Mouse (Mus musculus): ENCODE data around the gene Cadps2. TPM values are rescaled to one million over a fixed set of nuclear protein-coding genes. Genes with fewer than 3 reads are reported as not detected.

The Cadps2 gene
- polyA plus RNA-seq, 1 experiment from 2014 or later = 4.7 TPM

- H3K4me3 ChIP-seq (replicated peaks) = no peak overlapping the region
- H3K36me3 ChIP-seq = no peaks in the 10 kb centered on the region
- ATAC-seq = no peak
- H3K9me3 ChIP-seq = no peaks in the 10 kb centered on the region
- H3K27ac ChIP-seq = no peak overlapping the region
- no peak overlapping the region for H3K4me2 ChIP-seq (replicated peaks)
- H3K9ac ChIP-seq (replicated peaks) = no peak overlapping the region
- no peaks in the 10 kb centered on the region for H3K4me1 ChIP-seq (replicated peaks)
- WGBS = 92% methylated on average over 2 of the region's 2 CpGs
- peaks cover 53% of the 10 kb centered on the region for H3K27me3 ChIP-seq
These were observed 445.1 kb downstream of the Cadps2 start for GRCm38 (mm10) chr6:23394131-23394530.

GRCm38 (mm10) chr6:23392711-23393110 is 446.5 kb downstream of the Cadps2 start:
- no peaks in the 10 kb centered on the region for H3K4me1 ChIP-seq (replicated peaks)
- no peaks in the 10 kb centered on the region for H3K36me3 ChIP-seq
- no peak overlapping the region for H3K27ac ChIP-seq
- 82% methylated on average over 4 of the region's 4 CpGs for WGBS
- H3K27me3 ChIP-seq = peaks cover 62% of the 10 kb centered on the region
- ATAC-seq = no peak
- H3K9ac ChIP-seq (replicated peaks) = no peak overlapping the region
- no peaks in the 10 kb centered on the region for H3K9me3 ChIP-seq
- H3K4me3 ChIP-seq (replicated peaks) = no peak overlapping the region
- H3K4me2 ChIP-seq (replicated peaks) = no peak overlapping the region

DNA sequence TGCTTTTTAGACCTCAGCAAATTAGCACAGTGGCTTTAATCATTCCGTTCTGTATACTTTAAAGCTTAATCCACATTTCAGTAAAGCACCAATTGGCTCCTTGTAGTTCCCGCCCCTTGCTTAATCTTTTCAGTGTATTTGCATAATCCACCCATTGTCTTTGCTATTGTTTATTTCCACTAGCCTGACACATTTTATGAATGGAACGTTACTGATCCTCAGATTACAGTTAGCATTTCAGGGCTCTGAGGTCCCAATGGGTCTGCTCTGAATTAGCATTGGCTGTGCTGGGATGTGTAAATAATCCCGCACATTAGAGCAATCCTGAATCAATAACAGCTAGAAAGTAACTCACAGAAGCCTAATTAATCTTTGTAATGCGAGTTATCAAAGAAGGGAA is 452.5 kb downstream of the Cadps2 start:
- Histone ChIP-seq H3K4me3 (replicated peaks) (no peak overlapping the region), H3K4me2 (replicated peaks) (no peak overlapping the region), H3K36me3 (no peaks in the 10 kb centered on the region), H3K27me3 (peaks cover 60% of the 10 kb centered on the region), H3K9me3 (no peaks in the 10 kb centered on the region), H3K27ac (no peak overlapping the region), H3K4me1 (replicated peaks) (peaks cover 15% of the 10 kb centered on the region), H3K9ac (replicated peaks) (no peak overlapping the region)
- peak; percentile 61; the same call in 1 of the 2 replicates for ATAC-seq
- 12% methylated on average over 5 of the region's 5 CpGs for WGBS

DNA sequence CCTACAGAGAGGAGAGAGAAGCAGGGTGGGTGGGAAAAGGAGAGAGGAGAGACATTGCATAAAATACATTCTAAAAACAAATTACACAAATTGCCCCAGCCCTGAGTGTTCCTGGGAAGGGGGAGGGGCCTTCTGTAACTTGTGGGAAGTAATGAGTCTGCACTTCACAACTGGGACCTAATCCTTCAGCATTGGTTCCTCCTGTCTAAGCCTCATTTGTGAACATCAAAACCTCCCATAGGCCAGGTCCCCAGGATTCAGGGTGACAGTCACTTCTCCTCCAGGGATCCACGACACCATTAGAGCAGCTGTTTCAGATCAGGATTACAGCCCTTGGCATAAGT is 456.2 kb downstream of the Cadps2 start:
- 12% methylated on average over 1 of the region's 1 CpGs for WGBS
- Histone ChIP-seq H3K4me3 (replicated peaks) (no peak overlapping the region), H3K4me1 (replicated peaks) (peaks cover 18% of the 10 kb centered on the region), H3K9ac (replicated peaks) (no peak overlapping the region), H3K27ac (peak overlapping the region; percentile 14; the same call in 1 of the 2 replicates), H3K36me3 (no peaks in the 10 kb centered on the region), H3K27me3 (peaks cover 59% of the 10 kb centered on the region), H3K9me3 (no peaks in the 10 kb centered on the region), H3K4me2 (replicated peaks) (peak overlapping the region; percentile 38)
- peak; percentile 78 for ATAC-seq

DNA sequence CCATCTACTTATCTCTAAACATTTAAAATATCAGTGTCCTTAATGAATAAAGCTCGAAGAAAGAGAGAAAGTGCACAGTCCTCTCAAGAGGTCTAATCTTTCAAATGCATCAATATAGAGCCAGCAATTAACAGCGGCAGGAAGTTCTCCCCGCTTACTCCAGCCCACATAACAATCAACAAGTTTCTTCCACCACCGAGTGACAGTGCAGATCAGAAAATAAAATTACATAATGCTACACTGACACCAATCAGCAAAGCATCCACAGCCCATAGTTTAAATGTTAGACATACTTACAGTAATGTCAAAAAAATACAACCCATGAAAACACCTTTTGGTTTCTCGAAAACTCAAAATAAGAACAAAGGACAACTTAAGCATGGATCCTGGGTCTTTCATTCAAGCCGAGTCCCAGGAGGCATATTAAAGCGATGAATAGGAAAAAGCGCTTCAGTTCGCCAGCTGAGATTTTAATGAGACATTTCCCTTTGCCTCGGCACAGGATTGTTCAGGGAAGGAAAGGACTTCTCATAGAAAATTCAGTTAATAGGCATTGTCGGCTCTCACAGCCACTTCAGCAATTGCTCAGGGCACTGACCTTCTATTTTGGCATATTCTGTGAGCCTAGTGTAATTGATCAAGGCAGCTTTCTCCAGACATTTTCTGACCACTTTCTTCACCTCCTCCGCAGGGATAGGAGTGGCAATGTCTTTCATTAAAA is 456.8 kb downstream of the Cadps2 start:
- Histone ChIP-seq H3K27ac (peak overlapping the region; percentile 14; the same call in 1 of the 2 replicates), H3K9me3 (no peaks in the 10 kb centered on the region), H3K36me3 (no peaks in the 10 kb centered on the region), H3K4me2 (replicated peaks) (peak overlapping the region; percentile 38), H3K9ac (replicated peaks) (no peak overlapping the region), H3K27me3 (peaks cover 54% of the 10 kb centered on the region), H3K4me1 (replicated peaks) (peaks cover 18% of the 10 kb centered on the region), H3K4me3 (replicated peaks) (no peak overlapping the region)
- 5% methylated on average over 12 of the region's 12 CpGs for WGBS
- ATAC-seq = peak; percentile 86

GRCm38 (mm10) chr6:23376327-23376726 is 462.9 kb downstream of the Cadps2 start:
- no peak for ATAC-seq
- no peaks in the 10 kb centered on the region for H3K36me3 ChIP-seq
- no peaks in the 10 kb centered on the region for H3K9me3 ChIP-seq
- no peak overlapping the region for H3K9ac ChIP-seq (replicated peaks)
- no peaks in the 10 kb centered on the region for H3K4me1 ChIP-seq (replicated peaks)
- no peak overlapping the region for H3K4me2 ChIP-seq (replicated peaks)
- WGBS = 93% methylated on average over 7 of the region's 7 CpGs
- peaks cover 22% of the 10 kb centered on the region for H3K27me3 ChIP-seq
- H3K4me3 ChIP-seq (replicated peaks) = no peak overlapping the region
- H3K27ac ChIP-seq = no peak overlapping the region

- peak; percentile 66 for ATAC-seq
- no peaks in the 10 kb centered on the region for H3K9me3 ChIP-seq
- WGBS = 47% methylated on average over 8 of the region's 8 CpGs
These were observed 477.3 kb downstream of the Cadps2 start for GRCm38 (mm10) chr6:23361842-23362451.

DNA sequence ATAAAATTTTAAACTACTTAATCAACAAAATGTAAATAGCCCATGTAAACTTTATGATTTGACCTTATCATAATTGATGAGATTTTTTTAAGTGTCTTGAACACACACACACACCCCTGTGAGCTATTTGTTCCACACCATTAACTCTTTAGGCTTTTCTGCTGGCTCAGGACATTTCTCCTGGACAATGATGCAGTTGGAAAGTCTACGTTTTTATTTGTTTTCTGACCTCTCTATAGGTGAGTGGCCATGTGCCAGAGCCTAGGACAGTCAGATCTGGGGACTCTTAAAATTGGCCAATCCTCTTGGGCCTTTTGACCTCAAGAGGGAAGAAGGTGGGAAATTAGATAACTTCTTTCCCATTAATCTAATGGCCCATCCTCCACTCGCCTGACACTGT is 478.6 kb downstream of the Cadps2 start:
- peak; percentile 16; the same call in 1 of the 2 replicates for ATAC-seq
- Histone ChIP-seq H3K4me2 (replicated peaks) (no peak overlapping the region), H3K27me3 (0 out of 2 replicates have a peak, but pooled peaks cover 7% of the 10 kb centered on the region), H3K4me3 (replicated peaks) (no peak overlapping the region), H3K9ac (replicated peaks) (no peak overlapping the region), H3K4me1 (replicated peaks) (peaks cover 8% of the 10 kb centered on the region; the same call in 1 of the 2 replicates), H3K27ac (no peak overlapping the region), H3K9me3 (no peaks in the 10 kb centered on the region), H3K36me3 (no peaks in the 10 kb centered on the region)
- WGBS = 62% methylated on average over 2 of the region's 2 CpGs

More at GRCm38 (mm10) chr6:23361842-23362451, 477.3 kb downstream of the Cadps2 start:
- Histone ChIP-seq H3K27ac (no peak overlapping the region), H3K36me3 (no peaks in the 10 kb centered on the region), H3K4me3 (replicated peaks) (no peak overlapping the region), H3K9ac (replicated peaks) (no peak overlapping the region), H3K4me1 (replicated peaks) (peaks cover 8% of the 10 kb centered on the region; the same call in 1 of the 2 replicates), H3K4me2 (replicated peaks) (no peak overlapping the region), H3K27me3 (0 out of 2 replicates have a peak, but pooled peaks cover 7% of the 10 kb centered on the region)

GRCm38 (mm10) chr6:23356141-23356540 is 483.1 kb downstream of the Cadps2 start:
- no peak for ATAC-seq

GRCm38 (mm10) chr6:23353480-23353879 is 485.7 kb downstream of the Cadps2 start:
- H3K9ac ChIP-seq (replicated peaks) = no peak overlapping the region
- H3K4me2 ChIP-seq (replicated peaks) = no peak overlapping the region
- whole genome bisulfite sequencing = 3% methylated on average over 7 of the region's 7 CpGs

More at GRCm38 (mm10) chr6:23356141-23356540, 483.1 kb downstream of the Cadps2 start:
- no peak overlapping the region for H3K27ac ChIP-seq
- WGBS = 37% methylated on average over 4 of the region's 4 CpGs
- no peak overlapping the region for H3K4me3 ChIP-seq (replicated peaks)
- 0 out of 2 replicates have a peak, but pooled peaks cover 7% of the 10 kb centered on the region for H3K27me3 ChIP-seq
- no peak overlapping the region for H3K9ac ChIP-seq (replicated peaks)
- H3K4me1 ChIP-seq (replicated peaks) = peaks cover 12% of the 10 kb centered on the region
- no peaks in the 10 kb centered on the region for H3K9me3 ChIP-seq
- H3K36me3 ChIP-seq = no peaks in the 10 kb centered on the region
- H3K4me2 ChIP-seq (replicated peaks) = no peak overlapping the region

DNA sequence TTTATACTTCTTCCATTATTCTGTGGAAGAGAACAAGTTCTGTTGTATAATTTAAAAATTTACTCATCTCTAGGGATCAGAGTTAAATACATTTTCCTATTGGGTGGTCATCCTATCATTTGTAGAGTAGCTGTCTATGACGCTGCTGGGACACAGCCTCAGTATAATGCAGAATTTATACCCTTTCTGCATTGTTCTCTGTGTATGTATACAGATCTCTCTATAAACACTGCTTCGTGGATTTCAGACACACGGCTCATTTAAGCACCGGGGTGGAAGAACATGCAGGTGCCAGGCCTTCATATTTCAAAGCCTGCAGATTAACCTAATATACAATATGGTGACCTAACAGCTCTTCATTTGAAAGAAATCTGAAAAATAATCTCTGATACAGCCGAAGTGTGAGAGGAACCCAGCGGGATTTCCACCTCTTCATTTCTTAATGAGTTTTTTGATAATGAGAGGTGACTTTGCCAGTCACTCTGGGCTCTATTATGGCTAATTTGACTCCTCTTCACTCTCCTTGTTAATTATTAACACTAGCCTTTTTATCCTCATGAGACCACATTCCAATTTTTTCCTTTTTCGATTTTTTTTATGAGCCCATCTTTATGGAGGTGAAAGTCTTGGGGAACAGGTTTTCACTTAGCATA is 501.7 kb downstream of the Cadps2 start:
- H3K4me2 ChIP-seq (replicated peaks) = no peak overlapping the region
- H3K4me1 ChIP-seq (replicated peaks) = no peaks in the 10 kb centered on the region; the same call in 1 of the 2 replicates
- no peaks in the 10 kb centered on the region for H3K9me3 ChIP-seq
- H3K9ac ChIP-seq (replicated peaks) = no peak overlapping the region
- no peak overlapping the region for H3K4me3 ChIP-seq (replicated peaks)
- no peaks in the 10 kb centered on the region for H3K27me3 ChIP-seq
- H3K27ac ChIP-seq = no peak overlapping the region
- H3K36me3 ChIP-seq = no peaks in the 10 kb centered on the region
- ATAC-seq = 0 out of 2 replicates have a peak, but pooled peaks have one; percentile 24
- WGBS = 57% methylated on average over 7 of the region's 7 CpGs

More at GRCm38 (mm10) chr6:23353480-23353879, 485.7 kb downstream of the Cadps2 start:
- ATAC-seq = peak; percentile 91
- no peak overlapping the region for H3K4me3 ChIP-seq (replicated peaks)
- H3K9me3 ChIP-seq = no peaks in the 10 kb centered on the region
- 0 out of 2 replicates have a peak, but pooled peaks cover 2% of the 10 kb centered on the region for H3K27me3 ChIP-seq
- H3K36me3 ChIP-seq = no peaks in the 10 kb centered on the region
- no peak overlapping the region for H3K27ac ChIP-seq
- peaks cover 12% of the 10 kb centered on the region for H3K4me1 ChIP-seq (replicated peaks)

DNA sequence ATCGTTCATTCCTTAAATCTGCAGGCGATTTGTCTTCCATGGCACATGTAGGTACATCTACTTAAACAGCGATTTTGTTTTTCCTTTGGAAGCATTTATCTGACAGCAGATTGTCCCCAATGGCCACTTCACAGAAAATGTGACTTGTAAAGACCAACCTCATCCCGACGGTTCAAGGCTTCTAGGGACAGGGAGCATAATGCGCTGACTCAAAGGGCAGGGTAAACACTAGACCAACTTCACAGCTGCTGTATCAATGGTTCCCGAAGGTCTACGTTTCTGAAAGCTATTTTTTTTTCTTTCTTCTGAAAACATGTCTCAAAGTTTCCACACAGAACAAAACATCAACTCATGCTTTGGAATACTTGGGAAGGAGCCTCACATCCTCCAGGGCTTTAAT is 524.3 kb downstream of the Cadps2 start:
- H3K27me3 ChIP-seq = no peaks in the 10 kb centered on the region
- peaks cover 7% of the 10 kb centered on the region; the same call in 1 of the 2 replicates for H3K4me1 ChIP-seq (replicated peaks)
- no peak overlapping the region for H3K4me3 ChIP-seq (replicated peaks)
- no peaks in the 10 kb centered on the region for H3K36me3 ChIP-seq
- H3K4me2 ChIP-seq (replicated peaks) = no peak overlapping the region
- H3K27ac ChIP-seq = no peak overlapping the region
- WGBS = 65% methylated on average over 8 of the region's 8 CpGs
- ATAC-seq = no peak
- H3K9ac ChIP-seq (replicated peaks) = no peak overlapping the region
- H3K9me3 ChIP-seq = no peaks in the 10 kb centered on the region

Data from midbrain, embryonic 13.5 days (tissue).